Mouse (Mus musculus): ENCODE data around the gene Acsm2. TPM values are rescaled to one million over a fixed set of nuclear protein-coding genes. Genes with fewer than 3 reads are reported as not detected.

Gene Acsm2
- polyA plus RNA-seq, 1 experiment from 2014 or later = not detected

GRCm38 (mm10) chr7:119620157-119620556 is 66.0 kb downstream of the Acsm2 start:
- H3K4me2 ChIP-seq = no peak overlapping the region
- H3K27me3 ChIP-seq (replicated peaks) = no peaks in the 10 kb centered on the region
- no peaks in the 10 kb centered on the region for H3K9me3 ChIP-seq (replicated peaks)
- no peak; the same call in 1 of the 2 replicates for ATAC-seq
- H3K4me3 ChIP-seq = no peak overlapping the region
- no peaks in the 10 kb centered on the region for H3K36me3 ChIP-seq
- no peak overlapping the region for H3K9ac ChIP-seq
- no peak overlapping the region for H3K27ac ChIP-seq
- no peaks in the 10 kb centered on the region for H3K4me1 ChIP-seq

GRCm38 (mm10) chr7:119638773-119639172 is 84.6 kb downstream of the Acsm2 start:
- Histone ChIP-seq H3K4me2 (no peak overlapping the region), H3K9ac (no peak overlapping the region), H3K36me3 (no peaks in the 10 kb centered on the region), H3K4me1 (no peaks in the 10 kb centered on the region), H3K4me3 (no peak overlapping the region), H3K27ac (no peak overlapping the region), H3K9me3 (replicated peaks) (0 out of 2 replicates have a peak, but pooled peaks cover 2% of the 10 kb centered on the region), H3K27me3 (replicated peaks) (no peaks in the 10 kb centered on the region)
- ATAC-seq = no peak

- no peak for ATAC-seq
- Histone ChIP-seq H3K4me1 (no peaks in the 10 kb centered on the region), H3K27me3 (replicated peaks) (no peaks in the 10 kb centered on the region), H3K36me3 (no peaks in the 10 kb centered on the region), H3K9me3 (replicated peaks) (0 out of 2 replicates have a peak, but pooled peaks cover 2% of the 10 kb centered on the region), H3K4me3 (no peak overlapping the region), H3K4me2 (no peak overlapping the region), H3K9ac (no peak overlapping the region), H3K27ac (no peak overlapping the region)
- WGBS (ENCODE audit: insufficient replicate concordance) = 57% methylated on average over 5 of the region's 5 CpGs
These were observed 88.2 kb downstream of the Acsm2 start for GRCm38 (mm10) chr7:119642307-119642706.

Other genes with a start within 250 kb of the Acsm2 start
- not detected in 2 replicates for gene Gp2, start 95.1 kb upstream of the Acsm2 start, polyA plus RNA-seq (2016; fragmentation: Nextera tagmentation; extraction: Ambion mirVana)
- not detected in 2 replicates for gene Umod, start 75.1 kb upstream of the Acsm2 start, polyA plus RNA-seq (2016; fragmentation: Nextera tagmentation; extraction: Ambion mirVana)
- not detected in 2 replicates for gene Acsm5, start 34.9 kb upstream of the Acsm2 start, polyA plus RNA-seq (2016; fragmentation: Nextera tagmentation; extraction: Ambion mirVana)
- gene Pdilt, start 30.9 kb upstream of the Acsm2 start, polyA plus RNA-seq (2016; fragmentation: Nextera tagmentation; extraction: Ambion mirVana) = not detected in 2 replicates
- gene Acsm1, start 52.7 kb downstream of the Acsm2 start, polyA plus RNA-seq (2016; fragmentation: Nextera tagmentation; extraction: Ambion mirVana) = 0.17 and 0.39 TPM in 2 replicates
- gene Acsm4, start 135.7 kb downstream of the Acsm2 start, polyA plus RNA-seq (2016; fragmentation: Nextera tagmentation; extraction: Ambion mirVana) = not detected in 2 replicates
- 51.4 and 52.8 TPM in 2 replicates for gene Thumpd1, start 166.5 kb downstream of the Acsm2 start, polyA plus RNA-seq (2016; fragmentation: Nextera tagmentation; extraction: Ambion mirVana)
- 0.26 and 0.31 TPM in 2 replicates for gene Acsm3, start 206.6 kb downstream of the Acsm2 start, polyA plus RNA-seq (2016; fragmentation: Nextera tagmentation; extraction: Ambion mirVana)
- gene Rexo5, start 239.7 kb downstream of the Acsm2 start, polyA plus RNA-seq (2016; fragmentation: Nextera tagmentation; extraction: Ambion mirVana) = 13.6 and 14.0 TPM in 2 replicates
- gene Eri2, start 239.7 kb downstream of the Acsm2 start, polyA plus RNA-seq (2016; fragmentation: Nextera tagmentation; extraction: Ambion mirVana) = 16.6 and 16.9 TPM in 2 replicates